Mouse (Mus musculus) lung, postnatal 0 days (tissue): Measurements from ENCODE around the gene Map4k5. TPM values are rescaled to one million over a fixed set of nuclear protein-coding genes. Genes with fewer than 3 reads are reported as not detected.

Experiments used
- ATAC-seq: fragments of 200-750 bp; cut with Nextera tagmentation; 2 replicates; pipeline ENCODE4 v1.8.0; 2017; ENCODE audit warnings: moderate library complexity
- DNase-seq: peaks from one replicate; pipeline ENCODE4 v3.0.0-alpha.2; 2016; ENCODE audit warnings: low spot score
- H3K27ac ChIP-seq: fragments of 300-500 bp; sonication (generic); 2 replicates; pipeline ENCODE4 v1.5.1; 2014; ENCODE audit warnings: antibody characterized with exemption, mild to moderate bottlenecking, low read length, mixed read lengths
- H3K27me3 ChIP-seq: fragments of 300-500 bp; sonication (generic); replicated peaks from 2 replicates; pipeline ENCODE4 v1.6.1; 2014; ENCODE audit warnings: low read length, mixed read lengths; ENCODE audit not compliant: insufficient read depth
- H3K36me3 ChIP-seq: fragments of 300-500 bp; sonication (generic); 2 replicates; pipeline ENCODE4 v1.6.1; 2014; ENCODE audit warnings: low read length, mixed read lengths; ENCODE audit not compliant: insufficient read depth
- H3K4me1 ChIP-seq: fragments of 300-500 bp; sonication (generic); 2 replicates; pipeline ENCODE4 v1.6.1; 2014; ENCODE audit warnings: antibody characterized with exemption, low read depth, low read length, mixed read lengths; ENCODE audit not compliant: insufficient read depth
- H3K4me2 ChIP-seq: fragments of 300-500 bp; sonication (generic); replicated peaks from 2 replicates; pipeline ENCODE4 v1.6.1; 2014; ENCODE audit warnings: low read depth, mild to moderate bottlenecking, low read length, moderate library complexity, mixed read lengths
- H3K4me3 ChIP-seq: fragments of 300-500 bp; sonication (generic); 2 replicates; pipeline ENCODE4 v1.5.1; 2014; ENCODE audit warnings: low read depth, low read length
- H3K9ac ChIP-seq: fragments of 300-500 bp; sonication (generic); replicated peaks from 2 replicates; pipeline ENCODE4 v1.6.1; 2014; ENCODE audit warnings: low read depth, mild to moderate bottlenecking
- H3K9me3 ChIP-seq: fragments of 300-500 bp; sonication (generic); 2 replicates; pipeline ENCODE4 v1.6.1; 2016; ENCODE audit warnings: low read length, mixed read lengths
- CTCF ChIP-seq: IDR thresholded peaks from 2 replicates; pipeline ENCODE4 v1.5.1; 2016; ENCODE audit warnings: antibody characterized with exemption, mild to moderate bottlenecking
- EP300 ChIP-seq: IDR thresholded peaks from 2 replicates; pipeline ENCODE4 v1.6.1; 2016; ENCODE audit warnings: antibody characterized with exemption, mild to moderate bottlenecking, control low read depth
- WGBS: fragments of 180-500 bp; shearing (Covaris S2); extraction: QIAGEN DNeasy Blood & Tissue Kit; methylation state at CpG from one replicate; pipeline ENCODE4 v1.1.7; 2014; 5-methylcytosine and 5-hydroxymethylcytosine counted together
- polyA plus RNA-seq: library from polyadenylated mRNA; unstranded; fragments of >200 nt; fragmentation: Nextera tagmentation; extraction: Ambion mirVana; gene quantifications from 2 replicates; pipeline ENCODE4 v1.2.1, GENCODE M21; 2015

Gene Map4k5
- polyA plus RNA-seq, 1 experiment from 2014 or later, result 20.6 TPM

DNA sequence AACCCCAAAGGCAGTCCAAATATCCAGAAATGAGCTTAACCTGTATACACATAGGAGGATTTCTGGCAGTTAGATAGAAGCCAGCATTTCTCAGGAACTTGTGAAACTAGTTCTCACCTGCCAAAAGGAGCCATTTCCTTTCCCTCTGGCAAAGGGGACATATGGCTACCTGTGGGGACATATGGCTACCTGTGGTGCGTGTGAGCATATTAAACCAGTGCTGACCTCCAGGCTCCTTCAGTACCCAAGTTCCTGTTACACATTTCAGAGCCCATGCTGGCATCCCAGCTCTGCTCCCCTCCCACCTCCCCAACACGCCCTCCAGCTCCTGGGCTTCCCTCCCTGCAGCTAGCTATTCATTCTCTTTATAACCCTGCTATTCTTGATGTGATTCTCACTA, 79.4 kb downstream of the Map4k5 start:
- Histone ChIP-seq H3K4me1 (peaks cover 5% of the 10 kb centered on the region; the same call in 1 of the 2 replicates), H3K36me3 (peaks cover 15% of the 10 kb centered on the region; the same call in 1 of the 2 replicates), H3K27me3 (no peaks in the 10 kb centered on the region), H3K27ac (peak overlapping the region; percentile 51), H3K9ac (no peak overlapping the region), H3K9me3 (no peaks in the 10 kb centered on the region), H3K4me3 (no peak overlapping the region), H3K4me2 (no peak overlapping the region)
- WGBS, result 77% methylated on average over 2 of the region's 2 CpGs
- TF ChIP-seq CTCF (no peak), EP300 (no peak)
- ATAC-seq (no peak), DNase-seq (no peak)

DNA sequence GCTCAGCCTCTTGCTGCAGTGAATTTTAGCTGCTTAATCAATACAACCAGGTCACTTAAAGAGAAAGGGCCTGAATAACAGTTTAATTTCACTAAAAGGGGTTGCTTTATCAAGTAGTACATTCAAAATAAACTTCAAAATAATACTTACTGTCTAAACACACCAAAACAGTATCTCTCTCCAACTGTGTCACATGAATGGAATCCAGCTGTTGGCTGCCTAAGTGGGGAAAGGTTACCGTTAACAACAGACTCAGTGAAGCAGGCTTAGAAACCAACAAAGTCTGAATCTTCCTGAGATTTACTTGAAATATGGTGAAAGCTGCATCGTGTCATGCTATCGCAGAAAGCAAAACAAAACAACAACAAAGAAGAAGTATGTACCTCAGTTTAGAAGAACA, 80.0 kb downstream of the Map4k5 start:
- Histone ChIP-seq H3K4me3 (no peak overlapping the region), H3K27ac (peak overlapping the region; percentile 51), H3K9ac (no peak overlapping the region), H3K36me3 (peaks cover 13% of the 10 kb centered on the region; the same call in 1 of the 2 replicates), H3K27me3 (no peaks in the 10 kb centered on the region), H3K4me1 (peaks cover 5% of the 10 kb centered on the region; the same call in 1 of the 2 replicates), H3K4me2 (no peak overlapping the region), H3K9me3 (no peaks in the 10 kb centered on the region)
- no peak for TF ChIP-seq EP300
- TF ChIP-seq CTCF, result no peak
- ATAC-seq (no peak), DNase-seq (peak; percentile 54)
- 54% methylated on average over 3 of the region's 3 CpGs for WGBS

DNA sequence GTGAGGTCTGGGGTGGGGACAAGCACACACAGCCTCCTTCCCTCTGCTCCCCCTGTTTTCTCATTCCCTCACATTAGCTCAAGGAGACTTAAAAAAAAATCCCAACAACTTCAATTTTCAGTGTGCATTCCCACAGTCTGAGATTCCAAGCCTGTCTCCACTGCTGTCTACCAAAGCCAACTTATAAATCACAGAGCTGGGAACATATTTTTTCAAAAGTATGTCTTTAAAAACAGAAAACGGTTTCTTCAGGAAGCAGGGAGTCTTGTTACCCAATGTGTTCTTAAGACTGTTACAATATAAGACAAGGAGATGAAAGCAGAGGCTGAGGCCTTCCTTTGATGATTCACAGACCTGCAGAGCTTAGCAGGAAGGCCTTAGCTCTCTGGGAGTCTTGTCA, 81.0 kb downstream of the Map4k5 start:
- H3K27ac ChIP-seq, result no peak overlapping the region; the same call in 1 of the 2 replicates
- peak; percentile 42 for DNase-seq
- 0 out of 2 replicates have a peak, but pooled peaks cover 6% of the 10 kb centered on the region for H3K36me3 ChIP-seq

DNA sequence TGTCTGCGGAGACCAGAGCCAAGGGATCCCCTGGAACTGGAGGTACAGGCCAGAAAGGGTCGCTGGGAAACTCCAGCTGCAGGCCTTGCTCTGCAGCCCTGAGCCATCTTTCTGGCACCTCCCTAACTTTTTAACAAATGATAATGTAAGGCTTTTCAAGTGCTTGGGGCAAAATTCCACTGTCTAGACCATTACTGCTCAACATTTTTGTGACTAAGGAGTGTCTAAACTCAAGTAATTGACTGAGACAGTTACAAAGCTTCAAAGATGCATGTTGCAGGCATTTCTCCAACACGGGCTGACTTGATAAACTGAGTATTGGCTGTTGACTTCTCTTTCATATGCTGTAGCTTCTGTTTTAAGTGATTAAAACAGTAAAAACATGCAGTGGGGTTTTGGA, 83.6 kb downstream of the Map4k5 start:
- peaks cover 17% of the 10 kb centered on the region; the same call in 1 of the 2 replicates for H3K36me3 ChIP-seq
- DNase-seq, result no peak
- no peaks in the 10 kb centered on the region for H3K9me3 ChIP-seq
- no peak overlapping the region for H3K9ac ChIP-seq
- no peak overlapping the region for H3K4me2 ChIP-seq
- H3K27ac ChIP-seq, result no peak overlapping the region
- no peaks in the 10 kb centered on the region for H3K27me3 ChIP-seq
- no peak overlapping the region for H3K4me3 ChIP-seq
- H3K4me1 ChIP-seq, result peaks cover 5% of the 10 kb centered on the region; the same call in 1 of the 2 replicates
- no peak for TF ChIP-seq CTCF
- no peak for TF ChIP-seq EP300
- 77% methylated on average over 3 of the region's 3 CpGs for WGBS
- no peak for ATAC-seq

More for the DNA sequence above, 81.0 kb downstream of the Map4k5 start:
- no peak for ATAC-seq
- peaks cover 5% of the 10 kb centered on the region; the same call in 1 of the 2 replicates for H3K4me1 ChIP-seq
- no peak for TF ChIP-seq EP300
- TF ChIP-seq CTCF, result no peak
- H3K9ac ChIP-seq, result no peak overlapping the region
- 40% methylated on average over 1 of the region's 1 CpGs for WGBS
- no peak overlapping the region for H3K4me3 ChIP-seq
- H3K27me3 ChIP-seq, result no peaks in the 10 kb centered on the region
- H3K4me2 ChIP-seq, result no peak overlapping the region
- no peaks in the 10 kb centered on the region for H3K9me3 ChIP-seq

DNA sequence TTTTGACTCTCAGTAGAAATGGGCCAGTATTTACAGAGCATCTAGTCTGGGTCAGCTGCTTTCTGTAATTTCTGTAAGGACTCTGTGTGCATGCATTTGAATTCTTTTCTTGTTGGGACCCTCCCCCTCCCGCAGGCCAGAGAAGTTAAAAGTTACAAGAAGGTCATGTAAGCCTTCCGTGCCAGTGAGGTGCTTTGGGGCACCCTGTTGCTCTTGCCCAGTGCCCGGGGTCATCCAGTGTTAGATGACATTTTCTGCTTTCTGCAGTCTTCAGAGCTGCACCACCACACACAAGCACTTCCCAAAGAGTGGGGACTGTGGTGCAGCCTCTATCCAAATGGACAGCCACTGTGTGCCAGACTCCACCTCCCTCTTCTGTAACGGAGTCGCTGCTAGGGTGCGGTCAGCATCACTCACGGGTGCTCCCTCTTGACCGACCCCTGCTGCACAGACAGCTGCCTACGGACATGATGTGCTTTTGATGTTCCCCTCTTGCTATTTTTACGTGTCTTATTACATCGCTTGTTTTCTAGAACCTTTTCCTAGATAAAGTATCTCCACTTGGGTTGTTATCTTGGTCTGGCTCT, 85.5 kb downstream of the Map4k5 start:
- H3K4me2 ChIP-seq, result no peak overlapping the region
- no peaks in the 10 kb centered on the region for H3K9me3 ChIP-seq
- TF ChIP-seq CTCF (no peak), EP300 (no peak)
- H3K36me3 ChIP-seq, result peaks cover 23% of the 10 kb centered on the region; the same call in 1 of the 2 replicates
- ATAC-seq, result no peak
- DNase-seq, result no peak
- no peak overlapping the region for H3K27ac ChIP-seq
- no peaks in the 10 kb centered on the region for H3K27me3 ChIP-seq
- no peak overlapping the region for H3K4me3 ChIP-seq
- no peaks in the 10 kb centered on the region for H3K4me1 ChIP-seq
- H3K9ac ChIP-seq, result no peak overlapping the region
- WGBS, result 67% methylated on average over 11 of the region's 11 CpGs

DNA sequence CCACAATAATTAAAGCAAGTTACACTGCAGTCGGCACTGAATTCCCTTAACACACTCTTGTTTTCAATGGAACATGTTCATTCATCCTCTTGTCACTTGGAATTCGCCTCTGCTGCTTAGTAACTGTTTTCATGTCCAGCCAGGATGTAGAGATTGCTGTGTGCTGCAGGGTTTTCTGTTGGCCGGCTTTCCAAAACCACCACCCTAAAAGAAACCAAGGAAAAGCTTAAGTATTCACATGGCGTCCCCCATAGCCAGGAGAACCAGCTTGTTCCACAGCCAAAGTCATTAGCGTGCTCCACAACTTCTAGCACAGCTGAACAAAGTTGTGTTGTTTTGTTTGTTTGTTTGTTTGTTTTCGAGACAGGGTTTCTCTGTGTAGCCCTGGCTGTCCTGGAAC, 87.9 kb downstream of the Map4k5 start:
- TF ChIP-seq EP300 (no peak), CTCF (no peak)
- Histone ChIP-seq H3K27ac (no peak overlapping the region), H3K9me3 (no peaks in the 10 kb centered on the region), H3K9ac (no peak overlapping the region), H3K4me3 (no peak overlapping the region), H3K4me1 (no peaks in the 10 kb centered on the region), H3K36me3 (peaks cover 23% of the 10 kb centered on the region; the same call in 1 of the 2 replicates), H3K4me2 (no peak overlapping the region), H3K27me3 (no peaks in the 10 kb centered on the region)
- DNase-seq (no peak), ATAC-seq (no peak)
- WGBS, result 84% methylated on average over 6 of the region's 6 CpGs
